Mouse (Mus musculus) liver, postnatal 0 days (tissue): ENCODE results near the gene Tcf3.

Experiments used
- CTCF ChIP-seq: sonication (generic); IDR thresholded peaks from 2 replicates; pipeline ENCODE4 v1.5.1; 2016; ENCODE audit warnings: antibody characterized with exemption, low read depth
- EP300 ChIP-seq: IDR thresholded peaks from 2 replicates; pipeline ENCODE4 v1.6.1; 2016; ENCODE audit warnings: antibody characterized with exemption, low read depth, mild to moderate bottlenecking

DNA sequence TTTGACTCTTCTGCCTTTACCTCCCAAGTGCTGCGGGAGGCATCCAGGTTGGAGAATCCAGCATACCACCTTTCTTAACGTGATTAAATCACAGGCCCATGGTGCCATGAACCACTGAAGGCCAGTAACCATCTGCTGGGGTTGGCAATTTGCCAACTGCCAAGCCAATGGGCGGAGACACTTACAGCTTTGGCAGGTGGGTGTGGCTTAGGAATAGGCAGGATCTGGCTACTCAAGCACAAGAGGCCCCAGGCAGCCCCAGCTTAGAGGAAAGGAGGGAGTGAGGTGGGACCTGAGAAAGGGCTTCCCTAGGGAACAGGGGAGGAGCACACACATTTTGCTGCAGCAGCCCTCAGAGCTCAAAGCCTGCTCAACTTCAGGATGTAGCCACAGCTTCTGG lies 15.1 kb downstream of the Tcf3 start:
- TF ChIP-seq CTCF (no peak), EP300 (no peak)
